Comparison of ENCODE assay signal across 8 mouse cellular contexts in the genomic region with DNA sequence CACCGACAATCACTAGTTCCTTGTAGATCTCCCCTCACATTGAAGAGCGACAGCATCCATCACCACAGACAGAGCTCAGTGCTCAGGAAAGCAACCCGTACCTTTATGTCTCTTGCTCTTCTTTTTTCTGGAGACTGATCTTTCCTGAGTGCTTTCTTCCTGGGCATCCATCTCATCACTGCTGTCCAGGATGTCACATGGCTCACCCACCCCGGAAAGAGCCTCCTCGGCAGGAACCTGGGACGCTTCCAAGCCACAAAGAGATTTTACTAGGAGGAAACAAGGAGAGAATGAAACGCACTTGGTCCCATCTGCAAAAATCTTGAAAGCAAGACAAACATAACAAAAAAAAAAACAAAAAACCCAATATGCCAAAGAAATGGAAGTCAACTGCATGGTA. TPM values are rescaled to one million over a fixed set of nuclear protein-coding genes. Genes with fewer than 3 reads are reported as not detected.
DNase-seq lines count a peak whose midpoint lies in the region; ATAC-seq and TF ChIP-seq lines count a peak whose summit lies in the region.

No protein-coding gene starts in this region.

- peak overlapping the region; percentile 95 for H3K9ac ChIP-seq in ES-Bruce4 (ENCODE audit: low read depth, poor library complexity, severe bottlenecking)
- peak overlapping the region; percentile 97 for H3K9ac ChIP-seq in heart, embryonic 16.5 days (ENCODE audit: low read length)

- 65% methylated on average over 7 of the region's 7 CpGs for WGBS in heart, embryonic 16.5 days
- WGBS in midbrain, embryonic 10.5 days: 85% methylated on average over 7 of the region's 7 CpGs

- no peaks in the 10 kb centered on the region for H3K27me3 ChIP-seq in ES-Bruce4 (ENCODE audit: control insufficient read depth, insufficient read depth, low read length, poor library complexity, severe bottlenecking)
- no peaks in the 10 kb centered on the region for H3K27me3 ChIP-seq in heart, embryonic 16.5 days (ENCODE audit: control insufficient read depth, insufficient read depth, low read length)
- H3K27me3 ChIP-seq in midbrain, embryonic 10.5 days (ENCODE audit: low read depth, poor library complexity, severe bottlenecking): no peaks in the 10 kb centered on the region

- no peak for ATAC-seq in heart, embryonic 16.5 days (replicated peaks; ENCODE audit: extremely low read depth, insufficient read depth, low FRiP score)

- DNase-seq in heart, adult 11 months: peak; percentile 90
- DNase-seq in heart, adult 9 months (ENCODE audit: low spot score in 2 of 2): no peak
- DNase-seq in midbrain, embryonic 10.5 days (ENCODE audit: low spot score): no peak
- DNase-seq in urinary bladder, postnatal 25 days (ENCODE audit: low spot score): no peak
- DNase-seq in spleen, postnatal 10 days (ENCODE audit: low spot score in 2 of 2): no peak
- no peak for DNase-seq in ovary, adult 18-20 months (ENCODE audit: low spot score)

- H3K4me3 ChIP-seq in ES-Bruce4 (ENCODE audit: low read depth, low read length): 0 out of 2 replicates have a peak overlapping the region, but pooled peaks have one; percentile 23
- peak overlapping the region; percentile 97 for H3K4me3 ChIP-seq in heart, embryonic 16.5 days (ENCODE audit: low read length)
- peak overlapping the region; percentile 93 for H3K4me3 ChIP-seq in midbrain, embryonic 10.5 days

- no peak for TF ChIP-seq CTCF in ES-Bruce4 (IDR thresholded peaks at IDR 0.05; ENCODE audit: low read depth, low read length)

- TF ChIP-seq POLR2A in ES-Bruce4 (IDR thresholded peaks at IDR 0.05; ENCODE audit: insufficient read depth, low read length): no peak

- H3K36me3 ChIP-seq in ES-Bruce4 (ENCODE audit: control insufficient read depth, insufficient read depth, low read length, poor library complexity, severe bottlenecking): peaks cover 42% of the 10 kb centered on the region
- peaks cover 29% of the 10 kb centered on the region for H3K36me3 ChIP-seq in heart, embryonic 16.5 days (ENCODE audit: control insufficient read depth, insufficient read depth)
- H3K36me3 ChIP-seq in midbrain, embryonic 10.5 days: peaks cover 51% of the 10 kb centered on the region

- H3K9me3 ChIP-seq in ES-Bruce4 (replicated peaks; ENCODE audit: control insufficient read depth, insufficient read depth, low read length, poor library complexity, severe bottlenecking): no peaks in the 10 kb centered on the region
- no peaks in the 10 kb centered on the region for H3K9me3 ChIP-seq in heart, embryonic 16.5 days (replicated peaks; ENCODE audit: control insufficient read depth, low read length)
- no peaks in the 10 kb centered on the region for H3K9me3 ChIP-seq in midbrain, embryonic 10.5 days (replicated peaks)

- H3K4me2 ChIP-seq in heart, embryonic 16.5 days (ENCODE audit: low read depth, low read length): peak overlapping the region; percentile 92

- H3K27ac ChIP-seq in ES-Bruce4 (ENCODE audit: insufficient read depth, low read length): no peak overlapping the region
- H3K27ac ChIP-seq in heart, embryonic 16.5 days (ENCODE audit: low read length): no peak overlapping the region
- no peak overlapping the region for H3K27ac ChIP-seq in midbrain, embryonic 10.5 days (replicated peaks)

- no peak for TF ChIP-seq EP300 in ES-Bruce4 (IDR thresholded peaks at IDR 0.05; ENCODE audit: insufficient read depth, low read depth, low read length)

- H3K4me1 ChIP-seq in ES-Bruce4 (ENCODE audit: control insufficient read depth, insufficient read depth, low read length): no peaks in the 10 kb centered on the region
- H3K4me1 ChIP-seq in heart, embryonic 16.5 days (ENCODE audit: control insufficient read depth, insufficient read depth, low read length): peaks cover 12% of the 10 kb centered on the region
- peaks cover 15% of the 10 kb centered on the region for H3K4me1 ChIP-seq in midbrain, embryonic 10.5 days

RNA-seq across cellular contexts. Expression of gene Tmem183a, which starts 1.1 kb away (rescaled TPM):
- polyA plus RNA-seq in ES-Bruce4 (2011; ENCODE audit: insufficient read depth, insufficient read length, low read depth, missing spikeins): 105 and 110 TPM in 2 replicates
- 57.5 and 60.4 TPM in 2 replicates for polyA plus RNA-seq in heart, embryonic 16.5 days (2015; fragmentation: Nextera tagmentation; extraction: Ambion mirVana)
- polyA plus RNA-seq in midbrain, embryonic 10.5 days (2016; fragmentation: Nextera tagmentation; extraction: Ambion mirVana): 122 and 128 TPM in 2 replicates

RNA-seq across cellular contexts. Expression of gene 4933406M09Rik, which starts 25.1 kb away (rescaled TPM):
- polyA plus RNA-seq in ES-Bruce4 (2011; ENCODE audit: insufficient read depth, insufficient read length, low read depth, missing spikeins): not detected in 2 replicates
- not detected in 2 replicates for polyA plus RNA-seq in heart, embryonic 16.5 days (2015; fragmentation: Nextera tagmentation; extraction: Ambion mirVana)
- polyA plus RNA-seq in midbrain, embryonic 10.5 days (2016; fragmentation: Nextera tagmentation; extraction: Ambion mirVana): not detected in 2 replicates

RNA-seq across cellular contexts. Expression of gene Ppfia4, which starts 27.9 kb away (rescaled TPM):
- polyA plus RNA-seq in ES-Bruce4 (2011; ENCODE audit: insufficient read depth, insufficient read length, low read depth, missing spikeins): 8.8 and 11.0 TPM in 2 replicates
- polyA plus RNA-seq in heart, embryonic 16.5 days (2015; fragmentation: Nextera tagmentation; extraction: Ambion mirVana): 10.6 and 11.4 TPM in 2 replicates
- polyA plus RNA-seq in midbrain, embryonic 10.5 days (2016; fragmentation: Nextera tagmentation; extraction: Ambion mirVana): 2.0 and 3.5 TPM in 2 replicates

RNA-seq across cellular contexts. Expression of gene Cyb5r1, which starts 44.7 kb away (rescaled TPM):
- 70.8 and 81.3 TPM in 2 replicates for polyA plus RNA-seq in ES-Bruce4 (2011; ENCODE audit: insufficient read depth, insufficient read length, low read depth, missing spikeins)
- polyA plus RNA-seq in heart, embryonic 16.5 days (2015; fragmentation: Nextera tagmentation; extraction: Ambion mirVana): 42.2 and 49.0 TPM in 2 replicates
- polyA plus RNA-seq in midbrain, embryonic 10.5 days (2016; fragmentation: Nextera tagmentation; extraction: Ambion mirVana): 24.5 and 27.9 TPM in 2 replicates

RNA-seq across cellular contexts. Expression of gene Adipor1, which starts 54.5 kb away (rescaled TPM):
- polyA plus RNA-seq in ES-Bruce4 (2011; ENCODE audit: insufficient read depth, insufficient read length, low read depth, missing spikeins): 118 and 119 TPM in 2 replicates
- polyA plus RNA-seq in heart, embryonic 16.5 days (2015; fragmentation: Nextera tagmentation; extraction: Ambion mirVana): 138 and 148 TPM in 2 replicates
- 74.3 and 75.7 TPM in 2 replicates for polyA plus RNA-seq in midbrain, embryonic 10.5 days (2016; fragmentation: Nextera tagmentation; extraction: Ambion mirVana)

Comparison
In these comparisons a context has a peak if more than half of its experiments do, and no peak if none do; other contexts are left out.
1. H3K4me3 ChIP-seq: peak in every context shown above with its lines; median percentile 97 in heart, embryonic 16.5 days; 93 in midbrain, embryonic 10.5 days; 23 in ES-Bruce4.